Mouse (Mus musculus) adrenal gland, adult 2 months (tissue): ENCODE data around the gene Sdhd. TPM values are rescaled to one million over a fixed set of nuclear protein-coding genes. Genes with fewer than 3 reads are reported as not detected.

Experiments
- DNase-seq: peaks from one replicate; pipeline ENCODE4 v3.0.0; 2021
- polyA plus RNA-seq: library from polyadenylated mRNA; depleted of rRNA; stranded (reverse); fragments of >200 nt; gene quantifications from 2 replicates; pipeline ENCODE4 v1.2.3, GENCODE M21; 2012; rRNA removed
- total RNA-seq, 2 experiments: library from RNA; stranded (reverse); gene quantifications; 2 replicates each; pipeline ENCODE4 v1.2.3; 2021

The Sdhd gene
- total and polyA plus RNA-seq, 3 experiments = 249 to 334 (median 267) TPM

DNA sequence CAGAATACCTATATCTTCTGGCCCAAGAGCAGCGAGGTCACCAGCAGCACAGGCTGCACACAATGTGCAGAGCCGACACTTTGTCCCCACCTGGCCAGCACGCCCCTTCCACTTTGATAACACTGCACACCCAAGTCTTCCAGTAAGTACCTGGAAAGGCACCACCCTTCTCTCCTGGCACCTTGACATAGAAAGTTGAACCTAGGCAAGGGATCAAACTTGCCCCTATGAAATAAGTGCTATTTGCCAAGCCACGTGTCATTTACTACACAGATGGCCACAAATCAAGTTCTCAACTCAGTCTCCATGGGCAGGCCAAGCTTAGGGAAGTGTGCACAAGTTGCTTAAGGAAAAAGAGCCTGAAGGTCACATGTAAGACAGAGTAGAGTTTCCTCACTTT, 16.7 kb downstream of the Sdhd start:
- no peak for DNase-seq

DNA sequence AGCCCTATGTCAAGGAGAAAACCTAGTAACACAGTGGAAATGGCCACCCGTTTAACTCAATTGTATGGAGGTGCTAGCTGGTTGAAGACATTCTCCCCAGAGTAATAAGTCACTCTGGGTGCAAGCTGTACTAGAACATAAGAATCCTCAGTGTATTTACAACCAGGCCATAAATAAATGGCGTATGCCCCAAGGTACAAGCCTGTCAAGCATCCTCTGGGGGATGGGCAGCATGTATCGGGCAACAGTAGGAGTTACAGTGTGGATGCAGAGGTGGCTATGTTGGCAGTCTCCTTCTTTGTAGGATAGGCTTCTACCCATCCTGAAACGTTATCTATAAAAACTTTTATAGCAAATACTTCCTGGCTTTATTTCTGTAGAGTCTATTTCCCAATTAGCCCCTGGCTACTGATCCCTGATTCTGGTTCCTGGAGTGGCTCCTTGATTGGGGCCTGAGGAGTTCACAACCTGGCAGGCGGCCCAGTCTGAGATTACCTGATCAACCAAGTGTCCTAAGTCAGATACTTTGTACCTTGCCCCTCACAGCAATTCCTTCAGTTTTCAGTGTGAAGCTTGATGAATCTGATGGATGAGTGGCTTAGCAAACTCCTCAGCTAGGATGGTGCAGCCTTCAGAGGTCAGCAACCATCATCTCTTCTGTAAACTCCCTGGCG, 18.3 kb downstream of the Sdhd start:
- DNase-seq = no peak

DNA sequence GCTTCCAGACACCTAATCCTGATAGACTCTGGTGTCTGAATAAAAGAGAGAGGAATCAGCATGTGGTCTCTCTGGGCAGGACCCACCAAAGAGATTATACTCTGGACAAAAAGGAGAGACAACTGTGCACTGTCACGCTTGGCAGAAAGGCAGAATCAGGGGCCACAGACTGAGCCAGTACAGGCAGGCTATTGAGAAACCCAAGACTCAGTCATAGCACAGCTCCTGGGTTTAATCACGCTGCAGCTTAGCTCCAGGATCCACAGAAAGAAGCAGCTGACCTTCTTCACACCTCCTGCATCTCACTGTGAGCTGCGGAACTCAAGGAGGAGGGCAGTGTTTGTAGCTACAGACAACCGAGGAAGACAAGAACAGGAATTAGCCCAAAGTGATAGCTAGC, 23.2 kb downstream of the Sdhd start:
- DNase-seq = no peak

DNA sequence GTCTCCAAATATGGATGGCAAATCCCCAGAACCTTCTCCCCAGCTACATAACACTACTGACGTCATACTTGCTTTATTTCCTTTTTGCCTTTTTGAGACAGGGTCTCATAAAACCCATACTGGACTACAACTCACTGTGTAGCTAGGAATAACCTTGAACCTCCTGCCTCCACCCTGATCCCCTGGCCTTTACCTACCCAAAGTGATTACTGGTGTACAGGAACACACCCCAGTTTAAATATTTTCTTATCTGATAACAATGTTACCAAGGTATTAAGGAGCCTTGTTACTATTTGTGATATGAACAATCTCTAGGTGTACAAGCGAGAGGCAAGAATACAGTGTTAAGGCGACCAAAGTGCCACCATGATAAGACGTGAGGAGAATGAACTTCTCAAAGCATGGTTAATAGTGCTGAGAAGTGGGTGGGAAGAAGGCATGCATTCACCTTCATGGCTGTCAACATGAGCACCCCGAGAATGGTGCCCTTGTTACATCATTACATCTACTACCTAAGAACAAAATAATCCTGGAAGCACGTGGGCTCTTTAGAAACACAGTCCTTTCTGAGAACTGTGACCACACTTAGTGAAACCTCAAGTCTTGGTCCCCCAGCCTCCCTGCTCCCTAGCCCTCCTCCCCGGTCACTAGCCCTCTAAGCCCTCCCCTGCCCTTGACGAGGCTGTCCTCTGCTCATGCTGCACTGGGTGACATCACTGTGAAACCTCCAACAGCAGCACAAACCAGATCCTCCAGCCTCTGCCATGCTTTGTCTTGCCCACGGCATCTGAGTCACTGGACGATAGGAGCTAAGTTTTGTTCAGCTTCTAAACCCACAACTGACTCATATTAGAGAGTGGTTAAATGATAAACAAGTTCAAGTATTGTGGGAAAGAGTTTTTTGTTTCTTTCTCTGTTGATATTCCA, 33.8 kb downstream of the Sdhd start:
- DNase-seq = no peak

DNA sequence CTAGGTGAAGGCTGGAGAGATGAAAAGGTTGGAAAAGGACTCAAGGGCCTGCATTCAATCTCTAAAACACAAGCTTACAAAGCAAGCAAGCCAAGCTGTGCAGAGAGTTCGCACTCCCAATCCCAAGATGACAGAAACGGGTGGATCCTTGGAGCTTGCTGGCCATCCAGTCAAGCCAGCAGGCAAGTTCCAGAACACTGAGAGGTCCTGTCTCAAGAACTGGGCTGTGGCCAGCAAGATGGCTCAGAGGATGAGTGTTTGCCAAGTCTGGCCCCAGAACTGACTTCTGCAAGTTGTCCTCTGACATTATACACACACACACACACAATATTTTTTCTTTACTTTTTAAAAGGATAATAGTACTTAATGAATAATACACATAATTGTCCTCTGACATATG, 35.7 kb downstream of the Sdhd start:
- no peak for DNase-seq

DNA sequence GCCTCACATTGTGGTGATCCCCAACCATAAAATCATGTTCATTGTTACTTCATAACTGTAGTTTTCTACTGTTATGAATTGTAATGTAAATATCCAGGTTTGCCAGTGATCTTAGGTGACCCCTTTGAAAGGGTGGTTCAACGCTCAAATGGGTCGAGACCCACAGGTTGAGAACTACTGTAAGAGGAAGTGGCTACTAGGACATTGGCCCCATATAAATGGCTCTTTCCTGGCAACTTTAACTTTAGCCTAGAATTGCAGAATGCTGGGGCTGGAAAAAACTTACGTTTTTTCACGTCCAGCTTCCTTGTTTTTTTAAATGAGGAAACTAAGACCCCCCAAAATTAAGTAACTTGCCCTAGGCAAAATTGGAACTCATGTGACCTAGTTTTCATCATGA, 36.2 kb downstream of the Sdhd start:
- no peak for DNase-seq

DNA sequence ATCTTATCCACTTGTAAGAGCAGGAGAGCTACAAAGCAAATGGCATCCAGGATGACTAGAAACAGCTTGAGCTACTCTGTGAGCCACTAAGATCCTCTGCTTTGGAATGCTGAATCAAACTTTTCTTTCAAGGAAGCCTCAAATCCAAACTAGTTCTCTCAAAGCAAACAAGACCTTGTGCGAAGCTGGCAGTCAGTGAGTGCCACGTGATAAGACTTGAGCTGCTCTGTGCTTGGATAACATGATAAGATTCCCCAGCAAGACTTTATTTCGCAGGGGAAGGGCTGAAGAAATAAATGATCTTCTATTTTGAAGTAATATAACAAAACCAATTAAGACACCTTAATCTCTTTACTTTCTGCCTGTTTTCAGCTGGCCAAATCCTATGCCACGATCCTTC, 37.7 kb downstream of the Sdhd start:
- DNase-seq = no peak

DNA sequence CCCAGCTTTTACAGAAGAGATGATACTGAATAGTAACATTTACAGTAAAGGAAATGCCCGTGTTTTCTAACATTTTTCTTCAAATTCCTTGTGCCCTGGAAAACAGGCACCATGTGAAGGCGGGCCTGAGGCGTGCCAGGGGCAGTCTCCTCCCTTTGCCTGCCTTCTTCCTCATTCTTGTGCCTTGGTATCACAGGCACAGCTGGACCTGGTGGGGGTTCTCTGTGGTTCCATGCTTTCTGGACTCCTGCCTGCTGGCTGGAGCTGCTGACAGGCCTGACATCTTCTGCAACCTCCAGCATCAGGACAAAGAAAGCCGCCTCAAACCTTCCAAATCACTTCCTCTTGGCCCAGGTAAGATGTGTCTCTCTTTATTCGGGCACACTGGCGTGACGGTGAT, 38.4 kb downstream of the Sdhd start:
- DNase-seq = no peak

DNA sequence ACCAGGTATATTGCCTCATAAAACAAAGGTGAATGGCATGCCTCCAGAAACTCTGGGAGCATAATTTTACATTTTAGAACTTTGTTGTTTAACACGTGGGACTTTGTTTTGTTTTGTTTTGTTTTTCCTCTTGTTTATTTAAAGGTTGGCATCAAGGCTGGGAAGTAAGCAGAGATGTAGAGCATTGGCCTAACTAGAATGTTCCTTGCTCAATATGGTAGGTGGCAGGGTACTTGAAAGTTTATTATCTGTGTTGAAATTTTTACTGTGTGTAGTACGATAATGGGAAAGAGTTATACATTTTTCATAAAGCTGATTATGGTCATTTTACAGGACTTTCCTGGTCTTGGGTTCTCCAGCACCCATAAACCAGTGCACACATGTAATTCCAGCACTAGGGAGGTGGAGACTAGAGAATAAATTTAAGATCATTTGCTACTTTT, 41.7 kb downstream of the Sdhd start:
- no peak for DNase-seq

DNA sequence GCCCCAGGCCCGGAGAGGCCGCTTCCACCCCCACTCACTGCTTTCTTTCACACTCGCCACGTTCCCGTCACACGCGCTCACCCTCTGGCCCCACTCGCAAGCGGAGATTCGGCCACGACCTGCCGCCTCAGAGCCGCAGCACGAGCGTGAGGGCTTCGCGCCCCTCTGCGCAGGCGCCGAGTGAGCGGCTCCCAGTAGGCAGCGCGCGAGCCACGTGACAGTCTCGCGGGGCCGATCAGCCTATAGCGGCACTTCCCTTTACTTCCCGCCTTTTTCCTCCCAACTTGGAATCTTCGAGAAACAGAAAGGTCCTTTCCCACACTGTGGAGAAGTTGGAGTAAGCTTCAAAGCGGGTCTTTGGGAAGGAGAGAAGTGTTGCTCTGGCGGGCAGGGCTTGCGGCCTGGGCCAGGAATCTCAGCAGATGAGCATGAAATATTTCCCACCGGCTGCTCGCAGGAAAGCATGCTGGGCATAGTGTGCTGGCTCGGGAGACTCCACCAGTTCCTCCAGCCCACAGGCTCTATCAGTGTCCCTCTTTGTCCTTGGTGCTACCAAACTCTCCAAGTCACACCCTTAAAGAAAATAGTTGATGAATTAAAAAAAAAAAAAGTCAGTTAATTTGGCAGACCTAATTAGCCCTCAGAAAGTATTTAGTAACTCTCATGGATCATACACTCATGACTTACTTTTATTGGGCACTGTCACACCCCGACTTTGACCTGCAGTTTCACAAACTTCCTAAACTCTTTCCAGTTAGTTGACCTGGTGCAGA, 42.3 kb downstream of the Sdhd start, which contains the start of gene Tex12:
Gene Tex12, minus strand, starts transcription at position 181 of the 773 bp plus-strand sequence.
- DNase-seq = no peak

DNA sequence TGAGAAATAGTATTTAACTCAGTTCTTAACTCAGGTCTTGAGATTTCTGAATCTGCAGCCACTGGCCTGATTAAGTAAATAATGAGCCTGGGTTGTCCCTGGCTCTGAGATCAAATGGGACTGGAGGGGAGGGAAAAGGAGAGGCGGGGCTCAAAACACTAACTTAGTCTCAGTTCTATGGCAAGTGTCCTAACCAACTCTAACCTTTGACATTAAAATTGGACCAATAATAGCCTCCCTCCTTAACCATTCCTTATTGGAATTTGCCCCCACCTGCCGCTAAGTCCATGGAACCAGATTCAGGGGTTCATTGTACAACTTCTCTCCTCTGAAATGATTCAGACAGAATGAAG, 48.5 kb downstream of the Sdhd start, which contains the start of gene Bco2:
Gene Bco2, minus strand, starts transcription at position 88 of the 353 bp plus-strand sequence.
- peak; percentile 45 for DNase-seq

DNA sequence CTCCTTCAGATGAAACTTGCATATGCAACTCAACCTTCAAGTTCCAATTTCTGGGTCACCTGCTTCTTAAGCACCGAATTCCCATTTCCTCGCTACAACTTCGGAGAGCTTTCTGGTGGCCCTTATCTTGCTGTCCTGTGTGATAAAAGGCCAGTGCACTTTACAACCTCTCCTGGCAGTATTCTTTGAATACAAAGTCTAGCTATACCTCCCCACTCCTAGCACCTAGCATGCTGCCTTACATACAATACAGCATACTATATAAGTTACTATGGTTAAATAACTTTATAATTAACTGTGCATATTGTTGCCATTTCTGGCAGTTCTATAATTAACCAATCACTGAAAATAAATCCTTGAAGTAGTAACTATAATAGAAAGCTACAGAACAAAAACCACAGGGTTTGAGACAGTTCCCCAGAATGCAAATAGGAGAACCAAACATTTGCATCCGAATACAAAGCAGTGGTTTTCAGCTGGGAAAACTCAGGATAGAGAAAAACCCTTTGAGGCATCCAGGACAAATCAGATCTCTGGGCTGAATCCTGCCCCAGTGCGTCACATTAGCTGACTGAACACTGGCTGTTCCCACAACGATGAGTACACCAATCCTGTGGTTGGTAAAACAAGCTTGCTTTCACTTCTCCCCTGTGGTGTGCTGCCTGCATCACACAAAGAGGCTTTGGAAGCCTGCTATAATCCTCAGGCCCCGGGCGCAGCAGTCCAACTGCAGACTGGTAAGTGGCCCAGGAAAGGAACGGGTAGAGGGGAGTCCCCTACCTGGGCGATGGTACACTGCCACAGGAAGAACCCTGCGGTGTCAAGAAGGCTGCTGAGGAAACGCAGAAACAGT, 49.1 kb downstream of the Sdhd start, which contains the start of gene Il18:
Gene Il18, plus strand, starts transcription at position 587 of the 853 bp plus-strand sequence.
- DNase-seq = peak; percentile 51

DNA sequence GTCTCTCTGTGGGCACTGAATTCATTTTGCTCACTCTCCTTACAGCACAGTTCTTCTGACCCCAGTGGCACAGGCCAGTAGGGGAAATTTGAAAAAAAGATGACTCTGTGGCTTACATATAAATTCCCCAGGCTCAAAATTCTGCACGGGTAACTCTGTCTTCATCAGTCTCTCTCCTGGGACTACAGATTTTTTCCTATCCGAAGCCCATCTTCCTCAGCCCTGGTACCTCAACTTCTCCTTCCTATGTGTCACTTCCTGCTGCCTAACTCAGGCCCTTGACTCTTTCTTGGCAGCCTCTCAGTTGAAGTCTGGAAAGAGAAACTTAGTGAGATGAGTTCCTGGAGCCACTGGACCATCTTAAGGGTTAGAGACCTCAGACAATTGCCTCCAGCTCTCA, 50.1 kb downstream of the Sdhd start:
- DNase-seq = no peak

DNA sequence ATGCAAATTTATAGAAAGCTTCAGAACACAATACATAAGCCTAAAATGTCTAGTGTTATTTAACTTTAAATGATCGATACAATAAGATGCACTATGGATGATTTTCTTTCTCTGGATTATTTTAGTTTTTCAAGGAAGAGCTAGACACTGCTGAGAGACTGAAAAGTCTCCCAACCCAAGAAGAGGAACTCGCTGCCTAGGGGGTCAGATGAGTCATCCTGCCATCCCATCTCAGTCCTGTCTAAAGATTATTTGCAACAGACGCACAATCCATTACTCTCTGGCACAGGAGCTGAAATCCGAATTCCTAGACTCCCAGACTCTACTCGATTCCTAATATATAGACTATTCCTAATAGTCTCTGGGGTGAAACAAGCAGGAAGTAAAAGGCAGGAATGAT, 51.4 kb downstream of the Sdhd start:
- DNase-seq = no peak

DNA sequence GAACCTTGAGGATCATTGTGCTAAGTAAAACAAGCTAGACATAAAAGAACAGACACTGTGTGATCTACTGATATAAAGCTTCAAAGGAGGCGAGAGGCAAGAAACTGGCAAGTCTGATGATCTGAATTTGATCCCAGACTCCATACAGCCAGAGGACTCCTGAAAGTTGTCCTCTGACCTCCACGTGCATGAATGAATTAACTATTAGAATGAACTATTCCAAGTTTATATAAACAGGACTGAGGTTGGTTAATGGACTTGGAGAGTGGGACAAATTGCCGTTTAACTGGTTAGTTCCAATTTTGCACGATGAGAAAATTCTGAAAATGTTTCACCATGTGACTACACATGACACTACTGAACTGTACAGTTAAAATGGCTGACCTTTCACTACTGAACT, 54.7 kb downstream of the Sdhd start:
- no peak for DNase-seq

DNA sequence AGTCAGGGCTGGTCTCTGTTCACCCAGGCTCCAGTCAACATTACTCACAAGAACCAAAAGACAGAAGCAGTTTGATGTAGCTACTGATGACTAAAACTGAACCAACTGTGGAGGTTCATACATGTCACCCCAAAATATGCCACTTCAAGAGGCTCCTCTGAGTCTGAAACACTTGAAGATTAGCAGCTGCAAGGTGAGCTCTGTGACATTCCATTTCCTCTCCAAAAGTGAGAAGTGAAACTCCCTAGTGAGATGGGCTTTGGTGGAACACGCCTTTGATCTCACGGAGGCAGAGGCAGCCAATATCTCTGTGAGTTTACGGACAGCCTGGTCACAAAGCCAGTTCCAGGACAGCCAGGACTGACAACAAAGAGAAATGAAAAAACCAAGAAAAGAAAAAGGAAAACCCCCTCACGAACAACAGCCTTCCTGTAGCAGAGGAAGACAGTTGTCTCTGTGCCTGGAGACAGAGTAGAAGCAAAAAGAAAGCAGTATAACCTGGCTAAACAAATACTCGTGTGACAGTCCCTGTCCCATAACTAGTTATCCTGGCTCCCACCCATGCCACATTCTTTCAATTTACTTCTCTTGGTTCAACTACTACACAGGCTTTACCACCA, 55.6 kb downstream of the Sdhd start:
- no peak for DNase-seq

Other genes starting within 250 kb of the Sdhd start
- under 1 TPM; 0.46 to 0.59 TPM for gene Plet1, start 109.3 kb downstream of the Sdhd start, total RNA-seq
- 0.08 TPM in 1 of 2 replicates, not detected in the other for gene Plet1, start 109.3 kb downstream of the Sdhd start, polyA plus RNA-seq
- gene Pts, start 75.1 kb downstream of the Sdhd start, total RNA-seq = 10 to 100 TPM; 59.5 to 72.8 TPM
- gene Pts, start 75.1 kb downstream of the Sdhd start, polyA plus RNA-seq = 22.7 and 26.8 TPM in 2 replicates
- gene Il18, start 49.0 kb downstream of the Sdhd start, total RNA-seq = 1 to 10 TPM; 6.1 to 6.7 TPM
- 1.6 and 2.1 TPM in 2 replicates for gene Il18, start 49.0 kb downstream of the Sdhd start, polyA plus RNA-seq
- 1 to 10 TPM; 4.5 to 5.0 TPM for gene Bco2, start 48.6 kb downstream of the Sdhd start, total RNA-seq
- gene Bco2, start 48.6 kb downstream of the Sdhd start, polyA plus RNA-seq = 0.10 and 0.16 TPM in 2 replicates
- gene Tex12, start 42.5 kb downstream of the Sdhd start, total RNA-seq = not detected
- not detected in 2 replicates for gene Tex12, start 42.5 kb downstream of the Sdhd start, polyA plus RNA-seq
- gene Timm8b, start 98 bp upstream of the Sdhd start, total RNA-seq = 100 to 1,000 TPM; 213 to 216 TPM
- 33.0 and 58.2 TPM in 2 replicates for gene Timm8b, start 98 bp upstream of the Sdhd start, polyA plus RNA-seq
- gene Pih1d2, start 13.5 kb upstream of the Sdhd start, total RNA-seq = 1 to 10 TPM; 1.2 to 3.4 TPM
- gene Pih1d2, start 13.5 kb upstream of the Sdhd start, polyA plus RNA-seq = 0.26 and 0.38 TPM in 2 replicates
- 10 to 100 TPM; 20.9 to 26.8 TPM for gene Nkapd1, start 13.7 kb upstream of the Sdhd start, total RNA-seq
- 6.8 and 7.3 TPM in 2 replicates for gene Nkapd1, start 13.7 kb upstream of the Sdhd start, polyA plus RNA-seq
- 100 to 1,000 TPM; 152 to 160 TPM for gene Dlat, start 56.0 kb upstream of the Sdhd start, total RNA-seq
- gene Dlat, start 56.0 kb upstream of the Sdhd start, polyA plus RNA-seq = 30.1 and 32.5 TPM in 2 replicates
- gene Dixdc1, start 135.7 kb upstream of the Sdhd start, total RNA-seq = 1 to 10 TPM; 5.2 to 8.9 TPM
- 1.7 and 1.8 TPM in 2 replicates for gene Dixdc1, start 135.7 kb upstream of the Sdhd start, polyA plus RNA-seq
- gene 2310030G06Rik, start 142.7 kb upstream of the Sdhd start, total RNA-seq = 1 to 10 TPM; 4.3 to 6.1 TPM
- gene 2310030G06Rik, start 142.7 kb upstream of the Sdhd start, polyA plus RNA-seq = 1.5 and 1.7 TPM in 2 replicates
- 10 to 100 TPM; 28.6 to 46.1 TPM for gene Cryab, start 147.5 kb upstream of the Sdhd start, total RNA-seq
- 67.3 and 78.0 TPM in 2 replicates for gene Cryab, start 147.5 kb upstream of the Sdhd start, polyA plus RNA-seq
- gene Hspb2, start 148.5 kb upstream of the Sdhd start, total RNA-seq = 1 to 10 TPM; 1.2 to 3.6 TPM
- 9.2 and 10.2 TPM in 2 replicates for gene Hspb2, start 148.5 kb upstream of the Sdhd start, polyA plus RNA-seq
- gene Fdxacb1, start 164.4 kb upstream of the Sdhd start, total RNA-seq = 1 to 10 TPM; 5.7 to 5.8 TPM
- gene Fdxacb1, start 164.4 kb upstream of the Sdhd start, polyA plus RNA-seq = 2.1 and 2.7 TPM in 2 replicates
- gene Alg9, start 171.2 kb upstream of the Sdhd start, total RNA-seq = 10 to 100 TPM; 27.1 to 27.8 TPM
- 17.6 and 26.8 TPM in 2 replicates for gene Alg9, start 171.2 kb upstream of the Sdhd start, polyA plus RNA-seq
- 10 to 100 TPM; 47.8 to 63.4 TPM for gene 1110032A03Rik, start 171.7 kb upstream of the Sdhd start, total RNA-seq
- 29.4 and 29.7 TPM in 2 replicates for gene 1110032A03Rik, start 171.7 kb upstream of the Sdhd start, polyA plus RNA-seq
- gene Ppp2r1b, start 241.5 kb upstream of the Sdhd start, total RNA-seq = 10 to 100 TPM; 38.4 to 44.4 TPM
- gene Ppp2r1b, start 241.5 kb upstream of the Sdhd start, polyA plus RNA-seq = 6.4 and 8.2 TPM in 2 replicates